Mouse (Mus musculus) heart, adult 2 months (tissue): ENCODE data around the gene Unc5b.

ENCODE experiments used
- CTCF ChIP-seq: fragments of 200-600 bp; IDR thresholded peaks from 2 replicates; pipeline ENCODE4 v1.8.1; 2022; ENCODE audit warnings: antibody characterized with exemption, mild to moderate bottlenecking, moderate library complexity
- EP300 ChIP-seq: fragments of 200-500 bp; IDR thresholded peaks from 2 replicates; pipeline ENCODE4 v1.6.1; 2011; ENCODE audit warnings: low read depth, low read length, control low read depth; ENCODE audit not compliant: insufficient read depth
- POLR2A ChIP-seq: fragments of 200-500 bp; IDR thresholded peaks from 2 replicates; pipeline ENCODE4 v1.6.1; 2011; ENCODE audit warnings: mild to moderate bottlenecking, low read depth, low read length, control low read depth; ENCODE audit not compliant: insufficient read depth

GRCm38 (mm10) chr10:60827901-60828670 is 3.3 kb downstream of the Unc5b start:
- no peak for TF ChIP-seq POLR2A
- TF ChIP-seq CTCF, result no peak
- TF ChIP-seq EP300, result no peak
